ENCODE assay signal across 14 mouse cellular contexts in genomic region chr11:34385001-34385688, GRCm38 (mm10).
A peak's percentile ranks its signal among the peaks of the same experiment; 100 is the strongest.
DNase-seq lines count a peak whose midpoint lies in the region; ATAC-seq and TF ChIP-seq lines count a peak whose summit lies in the region.
"Had no signal": no experiment of that assay in that cellular context is flagged by ENCODE, and none has a peak within 500 bp of the region (broad histone marks: within the 10 kb centered on the region; RNA-seq: fewer than 3 reads in every experiment).

No protein-coding gene starts in this region.

- DNase-seq in cerebellum, postnatal 10 days = peak; percentile 63 to 68
- no peak for DNase-seq in cerebellum, adult 8-10 months
- DNase-seq in left cerebral cortex, postnatal 4 days = peak; percentile 7
- DNase-seq in left cerebral cortex, postnatal 14 days (ENCODE audit: low spot score in 2 of 2) = no peak
- peak; percentile 24 for DNase-seq in forebrain, postnatal 0 days
- no peak for DNase-seq in gastrocnemius, postnatal 10 days
- no peak for DNase-seq in lung, postnatal 25 days (ENCODE audit: low spot score)
- DNase-seq: adrenal gland, adult 2 months; kidney, postnatal 10 days; thymus, postnatal 4 days had no signal

- ATAC-seq in forebrain, postnatal 0 days = peak; percentile 75; the same call in 1 of the 2 replicates
- ATAC-seq in midbrain, embryonic 16.5 days = 0 out of 2 replicates have a peak, but pooled peaks have one; percentile 39
- ATAC-seq: inflammation-experienced regulatory T-cells, adult 6 months had no signal

- no peak for TF ChIP-seq CTCF in forebrain, postnatal 0 days (IDR thresholded peaks at IDR 0.05; ENCODE audit: low read depth)

- no peaks in the 10 kb centered on the region for H3K36me3 ChIP-seq in forebrain, postnatal 0 days (ENCODE audit: insufficient read depth)
- H3K36me3 ChIP-seq in midbrain, embryonic 16.5 days (ENCODE audit: control insufficient read depth, insufficient read depth, low read length) = no peaks in the 10 kb centered on the region
- H3K36me3 ChIP-seq: embryonic facial prominence, embryonic 13.5 days had no signal

- H3K27me3 ChIP-seq in forebrain, postnatal 0 days (ENCODE audit: insufficient read depth, low read length) = no peaks in the 10 kb centered on the region
- H3K27me3 ChIP-seq in midbrain, embryonic 16.5 days (ENCODE audit: control insufficient read depth, insufficient read depth, low read depth, low read length) = no peaks in the 10 kb centered on the region
- H3K27me3 ChIP-seq: embryonic facial prominence, embryonic 13.5 days had no signal

- H3K9ac ChIP-seq in forebrain, postnatal 0 days = no peak overlapping the region
- H3K9ac ChIP-seq in midbrain, embryonic 16.5 days (ENCODE audit: low read depth, low read length) = no peak overlapping the region
- H3K9ac ChIP-seq: embryonic facial prominence, embryonic 13.5 days had no signal

- intact Hi-C loops in left cerebral cortex, postnatal 4 days (cut with DNase I) = no loop called here
- intact Hi-C loops in left cerebral cortex, postnatal 14 days (cut with DNase I) = no loop called here

- no peak overlapping the region for H3K27ac ChIP-seq in forebrain, postnatal 0 days (ENCODE audit: low read depth, low read length)
- H3K27ac ChIP-seq in midbrain, embryonic 16.5 days (ENCODE audit: low read length) = no peak overlapping the region; the same call in 1 of the 2 replicates
- H3K27ac ChIP-seq: embryonic facial prominence, embryonic 13.5 days had no signal

- H3K9me3 ChIP-seq in forebrain, postnatal 0 days (ENCODE audit: low read length) = no peaks in the 10 kb centered on the region
- H3K9me3 ChIP-seq in midbrain, embryonic 16.5 days (replicated peaks; ENCODE audit: control insufficient read depth, low read length, poor library complexity, severe bottlenecking) = no peaks in the 10 kb centered on the region; the same call in 1 of the 2 replicates
- H3K9me3 ChIP-seq: embryonic facial prominence, embryonic 13.5 days had no signal

- H3K4me1 ChIP-seq in forebrain, postnatal 0 days (ENCODE audit: insufficient read depth) = no peaks in the 10 kb centered on the region
- H3K4me1 ChIP-seq in midbrain, embryonic 16.5 days (ENCODE audit: control insufficient read depth, insufficient read depth, low read length) = peaks cover 6% of the 10 kb centered on the region
- H3K4me1 ChIP-seq: embryonic facial prominence, embryonic 13.5 days had no signal

- no peak overlapping the region for H3K4me2 ChIP-seq in forebrain, postnatal 0 days (ENCODE audit: low read depth)
- H3K4me2 ChIP-seq in midbrain, embryonic 16.5 days (ENCODE audit: low read length) = no peak overlapping the region
- H3K4me2 ChIP-seq: embryonic facial prominence, embryonic 13.5 days; liver, embryonic 11.5 days had no signal

- H3K4me3 ChIP-seq in forebrain, postnatal 0 days (ENCODE audit: low read depth, low read length) = no peak overlapping the region
- H3K4me3 ChIP-seq in midbrain, embryonic 16.5 days (ENCODE audit: low read depth, low read length) = no peak overlapping the region
- H3K4me3 ChIP-seq: embryonic facial prominence, embryonic 13.5 days had no signal

- 20% methylated on average over 1 of the region's 1 CpGs for WGBS in forebrain, postnatal 0 days
- 57% methylated on average over 1 of the region's 1 CpGs for WGBS in midbrain, embryonic 16.5 days

Comparison
In these comparisons a context has a peak if more than half of its experiments do, and no peak if none do; other contexts are left out.
1. DNase-seq: peak in cerebellum, postnatal 10 days (2 of 2), left cerebral cortex, postnatal 4 days (single experiment) and forebrain, postnatal 0 days (single experiment); none in cerebellum, adult 8-10 months (single experiment), left cerebral cortex, postnatal 14 days (0 of 2), gastrocnemius, postnatal 10 days (single experiment) and lung, postnatal 25 days (single experiment).